Mouse (Mus musculus) heart, adult 2 months (tissue): ENCODE measurements at regions not wholly inside any gene's neighbourhood (a gene's known extent, or its start where the extent isn't known, plus 50 kb on each side); places are given as distances from the start of the nearest gene placed in this dataset.

Experiments
- CTCF ChIP-seq: fragments of 200-600 bp; IDR thresholded peaks from 2 replicates; pipeline ENCODE4 v1.8.1; 2022; ENCODE audit warnings: antibody characterized with exemption, mild to moderate bottlenecking, moderate library complexity
- EP300 ChIP-seq: fragments of 200-500 bp; IDR thresholded peaks from 2 replicates; pipeline ENCODE4 v1.6.1; 2011; ENCODE audit warnings: low read depth, low read length, control low read depth; ENCODE audit not compliant: insufficient read depth
- POLR2A ChIP-seq: fragments of 200-500 bp; IDR thresholded peaks from 2 replicates; pipeline ENCODE4 v1.6.1; 2011; ENCODE audit warnings: mild to moderate bottlenecking, low read depth, low read length, control low read depth; ENCODE audit not compliant: insufficient read depth

- TF ChIP-seq CTCF (no peak), POLR2A (no peak), EP300 (no peak)
Observed at GRCm38 (mm10) chr14:103938201-103938600, 94.0 kb upstream of the Ednrb start.
